Mouse (Mus musculus) heart, postnatal 0 days (tissue): ENCODE measurements around the gene Ikzf3. TPM values are rescaled to one million over a fixed set of nuclear protein-coding genes. Genes with fewer than 3 reads are reported as not detected.

Experiments
- ATAC-seq: fragments of 200-750 bp; cut with Nextera tagmentation; 2 replicates; pipeline ENCODE4 v1.8.0; 2017; ENCODE audit warnings: low read depth, moderate number of reproducible peaks, moderate library complexity; ENCODE audit not compliant: insufficient read depth
- DNase-seq: peaks from one replicate; pipeline ENCODE4 v3.0.0-alpha.2; 2016; ENCODE audit warnings: low spot score
- H3K27ac ChIP-seq: fragments of 300-500 bp; sonication (generic); 2 replicates; pipeline ENCODE4 v1.5.1; 2014; ENCODE audit warnings: low read depth, mild to moderate bottlenecking
- H3K27me3 ChIP-seq: fragments of 300-500 bp; sonication (generic); 2 replicates; pipeline ENCODE4 v1.6.1; 2014; ENCODE audit warnings: low read length, mixed read lengths; ENCODE audit not compliant: control insufficient read depth, insufficient read depth
- H3K36me3 ChIP-seq: fragments of 300-500 bp; sonication (generic); replicated peaks from 2 replicates; pipeline ENCODE4 v1.6.1; 2014; ENCODE audit warnings: low read length, mixed read lengths; ENCODE audit not compliant: control insufficient read depth, insufficient read depth
- H3K4me1 ChIP-seq: fragments of 300-500 bp; sonication (generic); 2 replicates; pipeline ENCODE4 v1.6.1; 2014; ENCODE audit warnings: antibody characterized with exemption; ENCODE audit not compliant: control insufficient read depth, insufficient read depth
- H3K4me2 ChIP-seq: fragments of 300-500 bp; sonication (generic); 2 replicates; pipeline ENCODE4 v1.6.1; 2014; ENCODE audit warnings: low read depth, mild to moderate bottlenecking, low read length, moderate library complexity
- H3K4me3 ChIP-seq: fragments of 300-500 bp; sonication (generic); 2 replicates; pipeline ENCODE4 v1.5.1; 2014; ENCODE audit warnings: low read depth, low read length
- H3K9ac ChIP-seq: fragments of 300-500 bp; sonication (generic); replicated peaks from 2 replicates; pipeline ENCODE4 v1.6.1; 2014; ENCODE audit warnings: low read depth, low read length, mixed read lengths
- H3K9me3 ChIP-seq: fragments of 300-500 bp; sonication (generic); replicated peaks from 2 replicates; pipeline ENCODE4 v1.6.1; 2016; ENCODE audit warnings: low read length; ENCODE audit not compliant: control insufficient read depth
- CTCF ChIP-seq: IDR thresholded peaks from 2 replicates; pipeline ENCODE4 v1.5.1; 2016; ENCODE audit warnings: antibody characterized with exemption, control low read depth, low read depth
- EP300 ChIP-seq: IDR thresholded peaks from 2 replicates; pipeline ENCODE4 v1.6.1; 2016; ENCODE audit warnings: antibody characterized with exemption, low read depth
- WGBS: fragments of 180-500 bp; shearing (Covaris S2); extraction: QIAGEN DNeasy Blood & Tissue Kit; methylation state at CpG from one replicate; pipeline ENCODE4 v1.1.7; 2014; 5-methylcytosine and 5-hydroxymethylcytosine counted together
- polyA plus RNA-seq: library from polyadenylated mRNA; unstranded; fragments of >200 nt; fragmentation: Nextera tagmentation; extraction: Ambion mirVana; gene quantifications from 2 replicates; pipeline ENCODE4 v1.2.1, GENCODE M21; 2015
- total RNA-seq: library from RNA; depleted of rRNA; stranded (reverse); fragments of >200 nt; gene quantifications from 2 replicates; pipeline ENCODE4 v1.2.3, GENCODE M21; 2014; ENCODE audit warnings: low replicate concordance; rRNA removed

The Ikzf3 gene
- total and polyA plus RNA-seq, 2 experiments from 2014 or later = 0.15 TPM; not detected in 1

DNA sequence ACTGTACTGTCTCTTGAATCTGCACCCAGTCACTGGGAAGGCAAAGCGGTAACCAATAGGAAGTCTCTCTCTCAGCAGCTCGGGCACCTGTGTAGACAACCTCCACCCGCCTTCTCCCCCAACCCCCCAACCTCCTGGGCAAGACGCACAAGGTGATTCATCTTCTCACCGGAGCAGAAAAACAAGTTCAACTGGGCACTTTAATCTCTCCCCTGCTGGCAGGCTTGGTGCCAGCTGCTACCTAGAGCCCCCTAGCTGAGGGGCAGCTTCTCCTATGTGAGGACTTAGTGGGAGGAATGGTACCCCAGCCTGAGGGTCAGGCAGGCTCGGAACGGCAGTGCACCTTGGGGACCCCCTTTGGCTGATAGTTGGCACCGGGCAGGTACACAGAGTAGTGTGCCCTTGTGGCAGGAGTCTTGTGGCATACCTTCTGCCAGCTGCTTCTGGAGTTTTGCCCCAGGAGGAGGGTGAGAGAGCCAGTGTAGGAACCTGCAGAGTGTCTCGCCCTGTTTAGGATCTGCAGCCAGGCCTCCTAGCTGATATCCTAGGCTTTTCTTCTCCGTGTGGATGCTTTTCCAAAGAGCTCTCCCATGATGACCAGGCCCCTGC, 126.8 kb downstream of the Ikzf3 start:
- H3K4me3 ChIP-seq = no peak overlapping the region
- H3K4me2 ChIP-seq = no peak overlapping the region
- no peak for TF ChIP-seq EP300
- no peak for TF ChIP-seq CTCF
- H3K27ac ChIP-seq = no peak overlapping the region
- 65% methylated on average over 10 of the region's 10 CpGs for WGBS
- no peaks in the 10 kb centered on the region for H3K9me3 ChIP-seq
- ATAC-seq = no peak
- peaks cover 49% of the 10 kb centered on the region for H3K36me3 ChIP-seq
- DNase-seq = no peak
- peaks cover 12% of the 10 kb centered on the region for H3K4me1 ChIP-seq
- H3K27me3 ChIP-seq = no peaks in the 10 kb centered on the region
- H3K9ac ChIP-seq = no peak overlapping the region

DNA sequence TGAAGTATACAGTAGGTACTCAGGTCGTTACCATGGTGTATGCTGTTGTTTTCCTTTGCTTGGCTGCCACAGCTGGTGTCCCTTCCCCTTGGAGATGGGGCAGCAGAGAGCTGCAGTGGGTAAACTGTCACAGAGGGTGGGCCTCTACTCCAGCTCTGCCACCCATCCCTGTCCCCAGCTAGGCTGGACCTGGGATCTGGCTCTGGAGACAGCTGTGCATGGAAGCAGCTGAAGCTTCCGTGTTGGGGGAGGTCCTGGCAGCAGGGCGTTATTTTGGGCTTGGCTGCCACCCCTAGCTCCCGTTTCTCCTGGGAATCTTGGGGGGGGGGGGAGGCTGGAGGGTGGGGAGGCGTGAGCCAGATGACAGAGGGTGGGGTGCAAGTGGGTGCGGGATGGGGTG, 127.6 kb downstream of the Ikzf3 start:
- TF ChIP-seq EP300 (no peak), CTCF (no peak)
- H3K4me3 ChIP-seq = no peak overlapping the region
- peaks cover 19% of the 10 kb centered on the region for H3K4me1 ChIP-seq
- H3K9ac ChIP-seq = no peak overlapping the region
- H3K27me3 ChIP-seq = no peaks in the 10 kb centered on the region
- WGBS = 30% methylated on average over 4 of the region's 6 CpGs
- no peaks in the 10 kb centered on the region for H3K9me3 ChIP-seq
- DNase-seq = no peak
- H3K27ac ChIP-seq = no peak overlapping the region
- ATAC-seq = no peak
- peaks cover 41% of the 10 kb centered on the region for H3K36me3 ChIP-seq
- no peak overlapping the region for H3K4me2 ChIP-seq

DNA sequence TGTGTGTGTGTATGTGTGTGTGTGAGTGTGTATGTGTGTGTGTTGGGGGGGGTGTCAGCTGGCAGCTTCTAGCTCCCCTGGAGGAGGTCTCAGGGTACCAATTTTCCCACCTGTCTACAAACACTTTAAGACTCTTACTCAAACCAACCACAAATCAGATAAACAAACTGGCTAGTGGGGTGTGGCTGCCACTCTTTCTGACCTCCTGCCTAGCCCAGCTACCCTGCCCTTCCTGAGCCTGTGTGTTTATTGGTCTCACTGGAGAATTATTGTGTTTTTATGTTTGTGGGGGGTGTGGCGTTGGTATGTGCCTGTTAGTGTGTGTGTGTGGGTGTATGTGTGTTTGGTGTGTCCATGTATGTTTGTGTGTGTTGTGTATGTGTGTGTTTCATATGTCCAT, 128.8 kb downstream of the Ikzf3 start:
- WGBS = 93% methylated on average over 1 of the region's 1 CpGs
- Histone ChIP-seq H3K9me3 (no peaks in the 10 kb centered on the region), H3K4me2 (no peak overlapping the region), H3K36me3 (peaks cover 30% of the 10 kb centered on the region), H3K27ac (no peak overlapping the region), H3K4me1 (peaks cover 19% of the 10 kb centered on the region), H3K9ac (no peak overlapping the region), H3K27me3 (no peaks in the 10 kb centered on the region), H3K4me3 (no peak overlapping the region)
- DNase-seq (no peak), ATAC-seq (no peak)
- TF ChIP-seq CTCF (no peak), EP300 (no peak)

Other genes starting within 250 kb of the Ikzf3 start
- gene Neurod2, start 216.4 kb downstream of the Ikzf3 start, total RNA-seq = not detected in 2 replicates
- gene Neurod2, start 216.4 kb downstream of the Ikzf3 start, polyA plus RNA-seq = not detected in 2 replicates
- 16.3 and 18.6 TPM in 2 replicates for gene Ppp1r1b, start 197.6 kb downstream of the Ikzf3 start, total RNA-seq
- 32.1 and 38.5 TPM in 2 replicates for gene Ppp1r1b, start 197.6 kb downstream of the Ikzf3 start, polyA plus RNA-seq
- gene Stard3, start 187.7 kb downstream of the Ikzf3 start, total RNA-seq = 44.8 and 53.6 TPM in 2 replicates
- gene Stard3, start 187.7 kb downstream of the Ikzf3 start, polyA plus RNA-seq = 34.7 and 35.3 TPM in 2 replicates
- gene Tcap, start 162.2 kb downstream of the Ikzf3 start, total RNA-seq = 293 and 299 TPM in 2 replicates
- 455 and 518 TPM in 2 replicates for gene Tcap, start 162.2 kb downstream of the Ikzf3 start, polyA plus RNA-seq
- 4.2 TPM in 1 of 2 replicates, not detected in the other for gene Pnmt, start 159.6 kb downstream of the Ikzf3 start, total RNA-seq
- gene Pnmt, start 159.6 kb downstream of the Ikzf3 start, polyA plus RNA-seq = 0.26 TPM in 1 of 2 replicates, not detected in the other
- gene Pgap3, start 145.5 kb downstream of the Ikzf3 start, total RNA-seq = 35.7 and 46.0 TPM in 2 replicates
- gene Pgap3, start 145.5 kb downstream of the Ikzf3 start, polyA plus RNA-seq = 15.9 and 18.2 TPM in 2 replicates
- gene Erbb2, start 133.6 kb downstream of the Ikzf3 start, total RNA-seq = 23.2 and 31.4 TPM in 2 replicates
- gene Erbb2, start 133.6 kb downstream of the Ikzf3 start, polyA plus RNA-seq = 15.5 and 16.8 TPM in 2 replicates
- 20.6 and 26.5 TPM in 2 replicates for gene Mien1, start 107.0 kb downstream of the Ikzf3 start, total RNA-seq
- 104 and 113 TPM in 2 replicates for gene Mien1, start 107.0 kb downstream of the Ikzf3 start, polyA plus RNA-seq
- 0.92 and 0.93 TPM in 2 replicates for gene Grb7, start 99.6 kb downstream of the Ikzf3 start, total RNA-seq
- gene Grb7, start 99.6 kb downstream of the Ikzf3 start, polyA plus RNA-seq = 0.15 and 0.23 TPM in 2 replicates
- gene Zpbp2, start 5.1 kb upstream of the Ikzf3 start, total RNA-seq = not detected in 2 replicates
- gene Zpbp2, start 5.1 kb upstream of the Ikzf3 start, polyA plus RNA-seq = 0.14 and 0.23 TPM in 2 replicates
- gene Ormdl3, start 41.3 kb upstream of the Ikzf3 start, total RNA-seq = 36.1 and 44.8 TPM in 2 replicates
- 49.4 and 50.2 TPM in 2 replicates for gene Ormdl3, start 41.3 kb upstream of the Ikzf3 start, polyA plus RNA-seq
- not detected in 2 replicates for gene Lrrc3c, start 52.3 kb upstream of the Ikzf3 start, total RNA-seq
- not detected in 2 replicates for gene Lrrc3c, start 52.3 kb upstream of the Ikzf3 start, polyA plus RNA-seq
- gene Gm12355, start 79.6 kb upstream of the Ikzf3 start, total RNA-seq = 0.15 and 0.19 TPM in 2 replicates
- 0.23 and 0.26 TPM in 2 replicates for gene Gm12355, start 79.6 kb upstream of the Ikzf3 start, polyA plus RNA-seq
- gene Gsdma3, start 80.3 kb upstream of the Ikzf3 start, total RNA-seq = not detected in 2 replicates
- not detected in 2 replicates for gene Gsdma3, start 80.3 kb upstream of the Ikzf3 start, polyA plus RNA-seq
- not detected in 2 replicates for gene Gsdma2, start 100.7 kb upstream of the Ikzf3 start, total RNA-seq
- gene Gsdma2, start 100.7 kb upstream of the Ikzf3 start, polyA plus RNA-seq = not detected in 2 replicates
- not detected in 2 replicates for gene Gsdma, start 118.3 kb upstream of the Ikzf3 start, total RNA-seq
- not detected in 2 replicates for gene Gsdma, start 118.3 kb upstream of the Ikzf3 start, polyA plus RNA-seq
- gene Psmd3, start 136.5 kb upstream of the Ikzf3 start, total RNA-seq = 96.4 and 130 TPM in 2 replicates
- gene Psmd3, start 136.5 kb upstream of the Ikzf3 start, polyA plus RNA-seq = 134 and 147 TPM in 2 replicates
- gene Csf3, start 155.2 kb upstream of the Ikzf3 start, total RNA-seq = 0.23 TPM in 1 of 2 replicates, not detected in the other
- gene Csf3, start 155.2 kb upstream of the Ikzf3 start, polyA plus RNA-seq = not detected in 2 replicates
- 39.9 and 48.0 TPM in 2 replicates for gene Med24, start 183.4 kb upstream of the Ikzf3 start, total RNA-seq
- gene Med24, start 183.4 kb upstream of the Ikzf3 start, polyA plus RNA-seq = 21.9 and 23.3 TPM in 2 replicates
- 188 and 234 TPM in 2 replicates for gene Thra, start 194.6 kb upstream of the Ikzf3 start, total RNA-seq
- 40.8 and 44.0 TPM in 2 replicates for gene Thra, start 194.6 kb upstream of the Ikzf3 start, polyA plus RNA-seq
- 21.0 and 24.3 TPM in 2 replicates for gene Nr1d1, start 229.3 kb upstream of the Ikzf3 start, total RNA-seq
- gene Nr1d1, start 229.3 kb upstream of the Ikzf3 start, polyA plus RNA-seq = 10.2 and 10.7 TPM in 2 replicates
- gene Msl1, start 249.5 kb upstream of the Ikzf3 start, total RNA-seq = 47.4 and 54.6 TPM in 2 replicates
- 11.3 and 12.6 TPM in 2 replicates for gene Msl1, start 249.5 kb upstream of the Ikzf3 start, polyA plus RNA-seq